Mouse (Mus musculus): Measurements from ENCODE around the gene Jak3.

The Jak3 gene

GRCm38 (mm10) chr8:71676020-71676741, at the start of gene Jak3:
TSS of gene Jak3 (plus strand) at chr8:71676296.
- DNase-seq, result no peak

- DNase-seq, result no peak
These were observed 49.3 kb upstream of the Jak3 start for GRCm38 (mm10) chr8:71626753-71627152.

- DNase-seq, result no peak
These were observed 48.6 kb upstream of the Jak3 start for GRCm38 (mm10) chr8:71627265-71628099.

- no peak for DNase-seq
These were observed 47.5 kb upstream of the Jak3 start for GRCm38 (mm10) chr8:71628396-71629095.

- DNase-seq, result peak; percentile 91
These were observed 46.9 kb upstream of the Jak3 start for GRCm38 (mm10) chr8:71629096-71629697.

- no peak for DNase-seq
These were observed 46.3 kb upstream of the Jak3 start for GRCm38 (mm10) chr8:71629781-71630212.

GRCm38 (mm10) chr8:71630761-71631160, 45.3 kb upstream of the Jak3 start:
- no peak for DNase-seq

GRCm38 (mm10) chr8:71631897-71632296, 44.2 kb upstream of the Jak3 start:
- no peak for DNase-seq

GRCm38 (mm10) chr8:71633164-71633563, 42.9 kb upstream of the Jak3 start:
- no peak for DNase-seq

GRCm38 (mm10) chr8:71633981-71634667, 42.0 kb upstream of the Jak3 start:
- peak; percentile 67 for DNase-seq

GRCm38 (mm10) chr8:71637149-71638095, 38.7 kb upstream of the Jak3 start:
- peak; percentile 80 for DNase-seq

GRCm38 (mm10) chr8:71638321-71638720, 37.8 kb upstream of the Jak3 start:
- no peak for DNase-seq

- no peak for DNase-seq
These were observed 36.8 kb upstream of the Jak3 start for GRCm38 (mm10) chr8:71639318-71639717.

GRCm38 (mm10) chr8:71645510-71645909, 30.6 kb upstream of the Jak3 start:
- DNase-seq, result no peak

- DNase-seq, result no peak
These were observed 21.5 kb upstream of the Jak3 start for GRCm38 (mm10) chr8:71654600-71654999.

- no peak for DNase-seq
These were observed 18.3 kb upstream of the Jak3 start for GRCm38 (mm10) chr8:71657816-71658215.

- no peak for DNase-seq
These were observed 17.5 kb upstream of the Jak3 start for GRCm38 (mm10) chr8:71658515-71659049.

- DNase-seq, result no peak
These were observed 16.3 kb upstream of the Jak3 start for GRCm38 (mm10) chr8:71659751-71660150.

- peak; percentile 85 for DNase-seq
These were observed 15.6 kb upstream of the Jak3 start for GRCm38 (mm10) chr8:71660325-71661120.
